Mouse (Mus musculus) kidney, adult 18-20 months (tissue): ENCODE measurements at regions not wholly inside any gene's neighbourhood (a gene's known extent, or its start where the extent isn't known, plus 50 kb on each side); places are given as distances from the start of the nearest gene placed in this dataset.

Experiments used
- DNase-seq: peaks from one replicate; pipeline ENCODE4 v3.0.0; 2021

GRCm38 (mm10) chr16:87060473-87060872 lies 293.5 kb upstream of the N6amt1 start:
- no peak for DNase-seq

- DNase-seq = no peak
Measured at GRCm38 (mm10) chr16:87049741-87050383, 304.1 kb upstream of the N6amt1 start.

GRCm38 (mm10) chr16:87044773-87045561 lies 309.0 kb upstream of the N6amt1 start:
- DNase-seq = no peak

GRCm38 (mm10) chr16:87043689-87044088 lies 310.3 kb upstream of the N6amt1 start:
- no peak for DNase-seq

GRCm38 (mm10) chr16:87040366-87040765 lies 313.6 kb upstream of the N6amt1 start:
- DNase-seq = no peak

GRCm38 (mm10) chr16:87039861-87040260 lies 314.1 kb upstream of the N6amt1 start:
- no peak for DNase-seq

- no peak for DNase-seq
Measured at GRCm38 (mm10) chr16:87037061-87037460, 316.9 kb upstream of the N6amt1 start.

- DNase-seq = no peak
Measured at GRCm38 (mm10) chr16:87031836-87032235, 322.1 kb upstream of the N6amt1 start.

- DNase-seq = no peak
Measured at GRCm38 (mm10) chr16:87028516-87029145, 325.4 kb upstream of the N6amt1 start.

GRCm38 (mm10) chr16:87027621-87028020 lies 326.4 kb upstream of the N6amt1 start:
- DNase-seq = no peak

- DNase-seq = no peak
Measured at GRCm38 (mm10) chr16:87022041-87022440, 331.9 kb upstream of the N6amt1 start.

GRCm38 (mm10) chr16:87017107-87017670 lies 336.8 kb upstream of the N6amt1 start:
- no peak for DNase-seq

GRCm38 (mm10) chr16:87001579-87001978 lies 352.4 kb upstream of the N6amt1 start:
- no peak for DNase-seq

GRCm38 (mm10) chr16:87001135-87001534 lies 352.9 kb upstream of the N6amt1 start:
- DNase-seq = no peak

GRCm38 (mm10) chr16:86971691-86972090 lies 382.3 kb upstream of the N6amt1 start:
- no peak for DNase-seq

- DNase-seq = no peak
Measured at GRCm38 (mm10) chr16:86949681-86950080, 404.3 kb upstream of the N6amt1 start.

GRCm38 (mm10) chr16:86945531-86946144 lies 408.3 kb upstream of the N6amt1 start:
- DNase-seq = peak; percentile 3

- DNase-seq = no peak
Measured at GRCm38 (mm10) chr16:86945058-86945457, 408.9 kb upstream of the N6amt1 start.

- no peak for DNase-seq
Measured at GRCm38 (mm10) chr16:86934989-86935388, 419.0 kb upstream of the N6amt1 start.

- peak; percentile 3 for DNase-seq
Measured at GRCm38 (mm10) chr16:86932765-86933164, 421.2 kb upstream of the N6amt1 start.

GRCm38 (mm10) chr16:86897967-86898710 lies 455.8 kb upstream of the N6amt1 start:
- no peak for DNase-seq

- no peak for DNase-seq
Measured at GRCm38 (mm10) chr16:86894982-86895381, 459.0 kb upstream of the N6amt1 start.
